Mouse (Mus musculus) midbrain, embryonic 12.5 days (tissue): Measurements from ENCODE around the gene Bhlhe23. TPM values are rescaled to one million over a fixed set of nuclear protein-coding genes. Genes with fewer than 3 reads are reported as not detected.

Experiments
- ATAC-seq: fragments of 200-750 bp; cut with Nextera tagmentation; 2 replicates; pipeline ENCODE4 v1.8.0; 2017; ENCODE audit warnings: low read depth, moderate TSS enrichment, moderate library complexity; ENCODE audit not compliant: low FRiP score
- H3K27ac ChIP-seq: fragments of 300-500 bp; sonication (generic); replicated peaks from 2 replicates; pipeline ENCODE4 v1.5.1; 2016; ENCODE audit warnings: mild to moderate bottlenecking
- H3K27me3 ChIP-seq: fragments of 300-500 bp; sonication (generic); 2 replicates; pipeline ENCODE4 v1.6.1; 2016; ENCODE audit warnings: mild to moderate bottlenecking
- H3K36me3 ChIP-seq: fragments of 300-500 bp; sonication (generic); 2 replicates; pipeline ENCODE4 v1.6.1; 2016
- H3K4me1 ChIP-seq: fragments of 300-500 bp; sonication (generic); 2 replicates; pipeline ENCODE4 v1.6.1; 2016
- H3K4me2 ChIP-seq: fragments of 300-500 bp; sonication (generic); replicated peaks from 2 replicates; pipeline ENCODE4 v1.6.1; 2016; ENCODE audit warnings: mild to moderate bottlenecking, moderate library complexity
- H3K4me3 ChIP-seq: fragments of 300-500 bp; sonication (generic); 2 replicates; pipeline ENCODE4 v1.5.1; 2016; ENCODE audit warnings: mild to moderate bottlenecking
- H3K9ac ChIP-seq: fragments of 300-500 bp; sonication (generic); replicated peaks from 2 replicates; pipeline ENCODE4 v1.6.1; 2016; ENCODE audit warnings: mild to moderate bottlenecking, moderate library complexity
- H3K9me3 ChIP-seq: fragments of 300-500 bp; sonication (generic); 2 replicates; pipeline ENCODE4 v1.6.1; 2016; ENCODE audit warnings: mild to moderate bottlenecking
- WGBS: fragments of 180-500 bp; shearing (Covaris S2); methylation state at CpG from one replicate; pipeline ENCODE4 v1.1.7; 2016; 5-methylcytosine and 5-hydroxymethylcytosine counted together
- polyA plus RNA-seq: library from polyadenylated mRNA; unstranded; fragments of >200 nt; fragmentation: Nextera tagmentation; extraction: Ambion mirVana; gene quantifications from 2 replicates; pipeline ENCODE4 v1.2.1, GENCODE M21; 2016

Gene Bhlhe23
- polyA plus RNA-seq: 26.0 and 29.3 TPM in 2 replicates

- Histone ChIP-seq H3K4me1 (peaks cover 10% of the 10 kb centered on the region; the same call in 1 of the 2 replicates), H3K4me3 (peak within 1 kb of the TSS; percentile 38), H3K9me3 (no peaks in the 10 kb centered on the region), H3K27ac (peak within 1 kb of the TSS; percentile 30; the same call in 1 of the 2 replicates), H3K36me3 (no peaks in the 10 kb centered on the region), H3K4me2 (peak within 1 kb of the TSS; percentile 48), H3K27me3 (peaks cover 92% of the 10 kb centered on the region), H3K9ac (peak within 1 kb of the TSS; percentile 16; the same call in 1 of the 2 replicates)
- ATAC-seq: no peak
- WGBS: 2% methylated on average over 28 of the region's 28 CpGs
Observed at GRCm38 (mm10) chr2:180776793-180777192, at the start of gene Bhlhe23. Gene Bhlhe23, minus strand, starts transcription at chr2:180776900.

- Histone ChIP-seq H3K4me1 (peaks cover 10% of the 10 kb centered on the region), H3K36me3 (no peaks in the 10 kb centered on the region), H3K4me2 (no peak overlapping the region), H3K9me3 (no peaks in the 10 kb centered on the region), H3K27me3 (no peaks in the 10 kb centered on the region), H3K27ac (peak overlapping the region; percentile 43), H3K9ac (no peak overlapping the region), H3K4me3 (no peak overlapping the region)
- ATAC-seq: 0 out of 2 replicates have a peak, but pooled peaks have one; percentile 38
- WGBS: 35% methylated on average over 11 of the region's 11 CpGs
Observed at GRCm38 (mm10) chr2:180825147-180825941, 48.6 kb upstream of the Bhlhe23 start.

GRCm38 (mm10) chr2:180824724-180825123, 48.0 kb upstream of the Bhlhe23 start:
- H3K9me3 ChIP-seq: no peaks in the 10 kb centered on the region
- no peak overlapping the region; the same call in 1 of the 2 replicates for H3K27ac ChIP-seq
- no peaks in the 10 kb centered on the region for H3K36me3 ChIP-seq
- no peak overlapping the region for H3K9ac ChIP-seq
- H3K27me3 ChIP-seq: no peaks in the 10 kb centered on the region
- WGBS: 83% methylated on average over 4 of the region's 4 CpGs
- no peak for ATAC-seq
- H3K4me1 ChIP-seq: peaks cover 10% of the 10 kb centered on the region
- no peak overlapping the region for H3K4me3 ChIP-seq
- H3K4me2 ChIP-seq: no peak overlapping the region

- Histone ChIP-seq H3K4me1 (peaks cover 10% of the 10 kb centered on the region), H3K36me3 (no peaks in the 10 kb centered on the region), H3K9ac (no peak overlapping the region), H3K4me2 (no peak overlapping the region), H3K27me3 (no peaks in the 10 kb centered on the region), H3K27ac (no peak overlapping the region), H3K4me3 (no peak overlapping the region), H3K9me3 (no peaks in the 10 kb centered on the region)
- WGBS: 80% methylated on average over 4 of the region's 4 CpGs
- no peak for ATAC-seq
Observed at GRCm38 (mm10) chr2:180824061-180824460, 47.4 kb upstream of the Bhlhe23 start.

GRCm38 (mm10) chr2:180822476-180822875, 45.8 kb upstream of the Bhlhe23 start:
- no peak overlapping the region for H3K4me3 ChIP-seq
- ATAC-seq: no peak
- 34% methylated on average over 6 of the region's 6 CpGs for WGBS

GRCm38 (mm10) chr2:180819504-180819903, 42.8 kb upstream of the Bhlhe23 start:
- ATAC-seq: no peak
- no peak overlapping the region for H3K4me3 ChIP-seq
- WGBS: 88% methylated on average over 2 of the region's 2 CpGs
- H3K9me3 ChIP-seq: no peaks in the 10 kb centered on the region
- no peak overlapping the region for H3K9ac ChIP-seq
- no peak overlapping the region for H3K4me2 ChIP-seq
- H3K27ac ChIP-seq: no peak overlapping the region
- peaks cover 2% of the 10 kb centered on the region; the same call in 1 of the 2 replicates for H3K4me1 ChIP-seq
- H3K36me3 ChIP-seq: no peaks in the 10 kb centered on the region
- H3K27me3 ChIP-seq: no peaks in the 10 kb centered on the region; the same call in 1 of the 2 replicates

More at GRCm38 (mm10) chr2:180822476-180822875, 45.8 kb upstream of the Bhlhe23 start:
- Histone ChIP-seq H3K4me2 (no peak overlapping the region), H3K36me3 (no peaks in the 10 kb centered on the region), H3K27me3 (no peaks in the 10 kb centered on the region), H3K9ac (no peak overlapping the region), H3K4me1 (peaks cover 10% of the 10 kb centered on the region), H3K27ac (no peak overlapping the region), H3K9me3 (no peaks in the 10 kb centered on the region)

GRCm38 (mm10) chr2:180816440-180817065, 39.9 kb upstream of the Bhlhe23 start:
- 67% methylated on average over 6 of the region's 6 CpGs for WGBS

GRCm38 (mm10) chr2:180813982-180814568, 37.4 kb upstream of the Bhlhe23 start:
- Histone ChIP-seq H3K4me1 (peaks cover 2% of the 10 kb centered on the region; the same call in 1 of the 2 replicates), H3K9me3 (no peaks in the 10 kb centered on the region), H3K4me3 (no peak overlapping the region), H3K4me2 (no peak overlapping the region), H3K27me3 (peaks cover 6% of the 10 kb centered on the region; the same call in 1 of the 2 replicates), H3K9ac (no peak overlapping the region), H3K27ac (no peak overlapping the region), H3K36me3 (no peaks in the 10 kb centered on the region)
- ATAC-seq: no peak
- 79% methylated on average over 4 of the region's 4 CpGs for WGBS

More at GRCm38 (mm10) chr2:180816440-180817065, 39.9 kb upstream of the Bhlhe23 start:
- Histone ChIP-seq H3K9ac (no peak overlapping the region), H3K9me3 (no peaks in the 10 kb centered on the region), H3K27ac (no peak overlapping the region), H3K27me3 (no peaks in the 10 kb centered on the region; the same call in 1 of the 2 replicates), H3K4me2 (no peak overlapping the region), H3K4me3 (no peak overlapping the region), H3K36me3 (no peaks in the 10 kb centered on the region), H3K4me1 (peaks cover 2% of the 10 kb centered on the region; the same call in 1 of the 2 replicates)
- ATAC-seq: no peak

- H3K36me3 ChIP-seq: no peaks in the 10 kb centered on the region
- no peak overlapping the region for H3K9ac ChIP-seq
- no peaks in the 10 kb centered on the region for H3K4me1 ChIP-seq
- no peak overlapping the region for H3K4me2 ChIP-seq
- 0 out of 2 replicates have a peak, but pooled peaks cover 6% of the 10 kb centered on the region for H3K27me3 ChIP-seq
- no peaks in the 10 kb centered on the region for H3K9me3 ChIP-seq
- H3K27ac ChIP-seq: no peak overlapping the region
- H3K4me3 ChIP-seq: no peak overlapping the region
- 59% methylated on average over 2 of the region's 2 CpGs for WGBS
- no peak for ATAC-seq
Observed at GRCm38 (mm10) chr2:180811002-180811401, 34.3 kb upstream of the Bhlhe23 start.

GRCm38 (mm10) chr2:180809510-180809909, 32.8 kb upstream of the Bhlhe23 start:
- 76% methylated on average over 10 of the region's 10 CpGs for WGBS
- no peak overlapping the region for H3K27ac ChIP-seq
- no peak overlapping the region for H3K4me2 ChIP-seq
- H3K4me3 ChIP-seq: no peak overlapping the region
- no peaks in the 10 kb centered on the region for H3K4me1 ChIP-seq
- ATAC-seq: no peak
- H3K9me3 ChIP-seq: no peaks in the 10 kb centered on the region
- H3K36me3 ChIP-seq: no peaks in the 10 kb centered on the region
- no peak overlapping the region for H3K9ac ChIP-seq
- H3K27me3 ChIP-seq: 0 out of 2 replicates have a peak, but pooled peaks cover 6% of the 10 kb centered on the region

GRCm38 (mm10) chr2:180805966-180806365, 29.3 kb upstream of the Bhlhe23 start:
- Histone ChIP-seq H3K27me3 (0 out of 2 replicates have a peak, but pooled peaks cover 6% of the 10 kb centered on the region), H3K4me1 (no peaks in the 10 kb centered on the region), H3K9ac (no peak overlapping the region), H3K4me2 (no peak overlapping the region), H3K36me3 (no peaks in the 10 kb centered on the region), H3K27ac (no peak overlapping the region), H3K9me3 (no peaks in the 10 kb centered on the region), H3K4me3 (no peak overlapping the region)
- peak; percentile 52; the same call in 1 of the 2 replicates for ATAC-seq
- 50% methylated on average over 1 of the region's 1 CpGs for WGBS
